Mouse (Mus musculus): ENCODE results near the gene Mdp1. TPM values are rescaled to one million over a fixed set of nuclear protein-coding genes. Genes with fewer than 3 reads are reported as not detected.

Gene Mdp1
- 9.4 and 11.2 TPM in 2 replicates for total RNA-seq (2023)

GRCm38 (mm10) chr14:55659960-55660573 is at the start of gene Mdp1:
Mdp1 (minus strand) TSS chr14:55660508.

GRCm38 (mm10) chr14:55681160-55682117 is 21.1 kb upstream of the Mdp1 start, which contains the start of gene Tinf2:
Tinf2 (minus strand) TSS chr14:55681820.

GRCm38 (mm10) chr14:55671833-55672740 is 11.8 kb upstream of the Mdp1 start, which contains the start of the genes Gmpr2 and Nedd8:
Gmpr2 (plus strand) TSS chr14:55671941.
Nedd8 (minus strand) TSS chr14:55672124.

GRCm38 (mm10) chr14:55649884-55650283 is 10.4 kb downstream of the Mdp1 start, which contains the start of gene Tssk4:
Tssk4 (plus strand) TSS chr14:55650184.

GRCm38 (mm10) chr14:55643060-55643907 is 17.0 kb downstream of the Mdp1 start, which contains the start of gene Tm9sf1:
Tm9sf1 (minus strand) TSS chr14:55643806.

GRCm38 (mm10) chr14:55637795-55638194 is 22.5 kb downstream of the Mdp1 start, which contains the start of gene Gm49378:
Gm49378 (minus strand) TSS chr14:55637895.

GRCm38 (mm10) chr14:55635523-55636007 is 24.7 kb downstream of the Mdp1 start, which contains the start of gene Ipo4:
Ipo4 (minus strand) TSS chr14:55635957.

GRCm38 (mm10) chr14:55617822-55618221 is 42.5 kb downstream of the Mdp1 start, which contains the start of gene Rec8:
Rec8 (plus strand) TSS chr14:55618037.

Other genes with a start within 250 kb of the Mdp1 start
- 12.9 and 13.7 TPM in 2 replicates for gene Dhrs4, start 181.8 kb downstream of the Mdp1 start, total RNA-seq (2023)
- not detected in 2 replicates for gene Carmil3, start 169.9 kb downstream of the Mdp1 start, total RNA-seq (2023)
- gene Cpne6, start 150.1 kb downstream of the Mdp1 start, total RNA-seq (2023): not detected in 2 replicates
- gene Nrl, start 135.5 kb downstream of the Mdp1 start, total RNA-seq (2023): not detected in 2 replicates
- 14.4 and 20.4 TPM in 2 replicates for gene Pck2, start 120.2 kb downstream of the Mdp1 start, total RNA-seq (2023)
- gene Dcaf11, start 100.5 kb downstream of the Mdp1 start, total RNA-seq (2023): 44.0 and 53.0 TPM in 2 replicates
- 1.2 and 2.0 TPM in 2 replicates for gene A730061H03Rik, start 100.1 kb downstream of the Mdp1 start, total RNA-seq (2023)
- not detected in 2 replicates for gene Fitm1, start 84.9 kb downstream of the Mdp1 start, total RNA-seq (2023)
- 122 and 139 TPM in 2 replicates for gene Psme1, start 82.4 kb downstream of the Mdp1 start, total RNA-seq (2023)
- 1.5 and 1.8 TPM in 2 replicates for gene Emc9, start 75.2 kb downstream of the Mdp1 start, total RNA-seq (2023)
- 174 and 199 TPM in 2 replicates for gene Psme2, start 69.4 kb downstream of the Mdp1 start, total RNA-seq (2023)
- gene Rnf31, start 68.8 kb downstream of the Mdp1 start, total RNA-seq (2023): 49.9 and 68.0 TPM in 2 replicates
- 49.8 and 55.5 TPM in 2 replicates for gene Irf9, start 56.9 kb downstream of the Mdp1 start, total RNA-seq (2023)
- 0.22 TPM in 1 of 2 replicates, not detected in the other for gene Rec8, start 42.5 kb downstream of the Mdp1 start, total RNA-seq (2023)
- 10.0 and 12.5 TPM in 2 replicates for gene Ipo4, start 24.6 kb downstream of the Mdp1 start, total RNA-seq (2023)
- 1.5 and 2.2 TPM in 2 replicates for gene Gm49378, start 22.6 kb downstream of the Mdp1 start, total RNA-seq (2023)
- gene Tm9sf1, start 16.7 kb downstream of the Mdp1 start, total RNA-seq (2023): 29.1 and 33.0 TPM in 2 replicates
- 1.3 and 1.7 TPM in 2 replicates for gene Tssk4, start 10.3 kb downstream of the Mdp1 start, total RNA-seq (2023)
- gene Gmpr2, start 11.4 kb upstream of the Mdp1 start, total RNA-seq (2023): 12.0 and 12.3 TPM in 2 replicates
- 129 and 152 TPM in 2 replicates for gene Nedd8, start 11.6 kb upstream of the Mdp1 start, total RNA-seq (2023)
- gene Tinf2, start 21.3 kb upstream of the Mdp1 start, total RNA-seq (2023): 47.7 and 63.8 TPM in 2 replicates
- gene Tgm1, start 53.4 kb upstream of the Mdp1 start, total RNA-seq (2023): 2.1 and 2.6 TPM in 2 replicates
- 23.7 and 38.4 TPM in 2 replicates for gene Rabggta, start 61.8 kb upstream of the Mdp1 start, total RNA-seq (2023)
- gene Dhrs1, start 85.2 kb upstream of the Mdp1 start, total RNA-seq (2023): 47.8 and 56.7 TPM in 2 replicates
- gene Nop9, start 85.2 kb upstream of the Mdp1 start, total RNA-seq (2023): 12.1 and 17.3 TPM in 2 replicates
- 0.77 TPM in 1 of 2 replicates, not detected in the other for gene Cideb, start 98.0 kb upstream of the Mdp1 start, total RNA-seq (2023)
- 0.43 and 1.0 TPM in 2 replicates for gene Ltb4r2, start 100.9 kb upstream of the Mdp1 start, total RNA-seq (2023)
- 203 and 207 TPM in 2 replicates for gene Ltb4r1, start 105.5 kb upstream of the Mdp1 start, total RNA-seq (2023)
- 0.63 TPM in 1 of 2 replicates, not detected in the other for gene Adcy4, start 123.6 kb upstream of the Mdp1 start, total RNA-seq (2023)
- gene Ripk3, start 128.4 kb upstream of the Mdp1 start, total RNA-seq (2023): 42.5 and 50.7 TPM in 2 replicates
- gene Nfatc4, start 162.6 kb upstream of the Mdp1 start, total RNA-seq (2023): not detected in 2 replicates
- gene Nynrin, start 193.5 kb upstream of the Mdp1 start, total RNA-seq (2023): 1.1 and 3.0 TPM in 2 replicates
- gene Cbln3, start 223.9 kb upstream of the Mdp1 start, total RNA-seq (2023): 0.48 and 0.54 TPM in 2 replicates
- gene Khnyn, start 224.4 kb upstream of the Mdp1 start, total RNA-seq (2023): 107 and 146 TPM in 2 replicates
- 1.9 and 2.2 TPM in 2 replicates for gene Sdr39u1, start 239.8 kb upstream of the Mdp1 start, total RNA-seq (2023)

Measured in neutrophil, adult 65 days (primary cell).